Mouse (Mus musculus): ENCODE measurements around the gene Tnfrsf14. TPM values are rescaled to one million over a fixed set of nuclear protein-coding genes. Genes with fewer than 3 reads are reported as not detected.

Tnfrsf14 gene
- polyA plus RNA-seq, 2 experiments from 2014 or later: 12.0 to 22.3 TPM

Other genes with a start within 250 kb of the Tnfrsf14 start
- gene Ttc34, start 91.1 kb downstream of the Tnfrsf14 start, polyA plus RNA-seq (2017; shearing (Covaris generic)): not detected
- not detected for gene Mmel1, start 59.0 kb downstream of the Tnfrsf14 start, polyA plus RNA-seq (2017; shearing (Covaris generic))
- gene Fam213b, start 29.4 kb downstream of the Tnfrsf14 start, polyA plus RNA-seq (2017; shearing (Covaris generic)): 10 to 100 TPM in 1 of 2 experiments, 1 to 10 TPM in 1; 5.4 to 11.3 TPM
- gene Hes5, start 32.4 kb upstream of the Tnfrsf14 start, polyA plus RNA-seq (2017; shearing (Covaris generic)): under 1 TPM in 1 of 2 experiments, not detected in 1; 0.59 TPM
- gene Pank4, start 35.6 kb upstream of the Tnfrsf14 start, polyA plus RNA-seq (2017; shearing (Covaris generic)): 10 to 100 TPM; 40.8 to 61.1 TPM
- not detected for gene Plch2, start 128.2 kb upstream of the Tnfrsf14 start, polyA plus RNA-seq (2017; shearing (Covaris generic))
- gene Pex10, start 138.5 kb upstream of the Tnfrsf14 start, polyA plus RNA-seq (2017; shearing (Covaris generic)): 10 to 100 TPM in 1 of 2 experiments, 1 to 10 TPM in 1; 9.7 to 10.4 TPM
- gene Rer1, start 157.8 kb upstream of the Tnfrsf14 start, polyA plus RNA-seq (2017; shearing (Covaris generic)): 100 to 1,000 TPM in 1 of 2 experiments, 10 to 100 TPM in 1; 84.8 to 110 TPM
- gene Morn1, start 158.0 kb upstream of the Tnfrsf14 start, polyA plus RNA-seq (2017; shearing (Covaris generic)): 1 to 10 TPM; 1.9 to 4.5 TPM